Mouse (Mus musculus) heart, adult 9 months (tissue): ENCODE results near the gene Rbms3.

Experiments used
- DNase-seq, 2 experiments: peaks; one replicate each; pipeline ENCODE4 v3.0.0; 2022; ENCODE audit warnings: low spot score in 2 of 2

Gene Rbms3

DNA sequence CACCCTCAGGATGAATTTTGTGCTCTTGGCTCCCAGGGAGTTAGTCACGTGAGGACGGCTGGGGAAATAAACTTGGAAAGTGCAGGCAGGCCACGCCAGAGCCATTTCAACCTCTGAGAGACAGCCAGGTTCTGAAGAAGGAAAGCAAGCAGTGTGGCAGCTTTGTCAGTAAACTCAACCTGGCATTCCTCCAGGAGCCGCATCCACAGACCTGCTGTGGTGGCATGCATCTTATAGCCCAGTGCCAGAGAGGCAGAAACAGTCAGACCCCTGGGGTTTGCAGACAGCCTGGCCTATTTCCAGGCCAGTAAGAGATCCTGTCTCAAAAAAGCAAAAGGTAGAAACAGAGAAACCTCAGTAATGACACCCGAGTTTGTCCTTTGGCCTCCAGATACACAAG lies 1105.3 kb downstream of the Rbms3 start:
- DNase-seq = no peak
